Mouse (Mus musculus): Measurements from ENCODE around the gene Fermt3.

DNA sequence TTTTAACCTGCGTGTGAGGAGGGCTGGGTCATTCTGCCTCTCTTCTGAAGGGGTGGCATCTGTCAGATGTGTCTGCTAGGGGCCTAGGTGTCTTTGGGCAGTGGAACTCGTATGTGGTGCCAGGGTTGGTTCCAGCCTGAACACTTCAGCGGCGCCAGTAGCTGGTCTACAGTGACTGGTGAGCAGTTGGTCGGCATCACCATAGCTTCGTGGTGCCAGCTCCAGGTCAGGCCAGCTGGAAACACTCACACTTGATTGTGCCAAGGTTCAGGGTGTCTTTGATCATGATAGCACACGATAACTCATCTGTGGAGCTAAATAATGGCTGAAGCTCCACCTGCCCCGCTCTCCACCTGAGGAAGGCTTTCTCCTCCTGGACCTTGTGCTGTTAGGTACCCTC lies 43.6 kb upstream of the Fermt3 start:
- no peak for TF ChIP-seq CTCF (IDR thresholded peaks at IDR 0.05)
- TF ChIP-seq EP300 (IDR thresholded peaks at IDR 0.05) = no peak
